Mouse (Mus musculus) mesoderm, embryonic 11.5 days (tissue): ENCODE data around the gene Lst1.

Experiments used
- DNase-seq: peaks from one replicate; pipeline ENCODE4 v3.0.0-alpha.2; 2012; ENCODE audit warnings: low read depth, low spot score

Gene Lst1

GRCm38 (mm10) chr17:35159638-35160037, 28.6 kb downstream of the Lst1 start:
- no peak for DNase-seq

DNA sequence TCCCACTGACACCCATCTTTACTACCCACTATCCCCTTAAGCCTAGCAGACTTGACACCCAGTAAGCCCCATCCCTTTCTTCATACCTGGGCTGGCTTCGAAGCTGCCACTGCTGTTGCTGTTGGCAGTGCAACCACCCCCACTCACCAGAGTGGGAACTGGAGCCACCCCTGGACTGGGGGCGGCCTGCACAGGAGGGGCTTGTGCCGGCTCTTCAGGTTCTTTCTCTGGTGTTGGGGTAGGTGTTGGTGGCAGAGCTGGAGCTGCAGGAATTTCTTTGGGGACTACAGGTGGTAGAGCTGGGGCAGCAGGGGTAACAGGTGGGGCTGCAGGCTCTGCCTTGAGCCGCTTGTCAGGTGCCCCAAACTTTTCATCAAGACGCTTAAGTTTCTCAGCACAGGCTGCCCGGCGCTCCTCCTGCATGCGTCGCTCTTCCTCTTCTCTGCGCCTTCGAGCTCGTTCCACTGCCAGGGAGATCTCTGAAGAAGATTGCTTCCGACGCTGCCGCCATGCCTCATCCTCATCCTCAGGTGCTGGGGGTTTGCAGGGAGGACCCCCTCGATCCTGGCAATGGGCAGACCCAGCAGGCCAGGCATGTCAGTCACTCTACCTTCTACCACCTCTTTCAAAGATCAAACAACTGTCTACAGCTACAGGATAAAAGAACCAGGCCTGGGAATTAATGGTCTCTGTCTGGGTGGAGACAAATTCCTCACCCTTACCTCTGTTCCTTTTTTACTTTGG, 29.2 kb downstream of the Lst1 start:
- no peak for DNase-seq

GRCm38 (mm10) chr17:35157661-35158175, 30.5 kb downstream of the Lst1 start:
- no peak for DNase-seq

- DNase-seq, result no peak
Measured at GRCm38 (mm10) chr17:35157254-35157653, 31.0 kb downstream of the Lst1 start.

- no peak for DNase-seq
Measured at GRCm38 (mm10) chr17:35156461-35157200, 31.6 kb downstream of the Lst1 start.

DNA sequence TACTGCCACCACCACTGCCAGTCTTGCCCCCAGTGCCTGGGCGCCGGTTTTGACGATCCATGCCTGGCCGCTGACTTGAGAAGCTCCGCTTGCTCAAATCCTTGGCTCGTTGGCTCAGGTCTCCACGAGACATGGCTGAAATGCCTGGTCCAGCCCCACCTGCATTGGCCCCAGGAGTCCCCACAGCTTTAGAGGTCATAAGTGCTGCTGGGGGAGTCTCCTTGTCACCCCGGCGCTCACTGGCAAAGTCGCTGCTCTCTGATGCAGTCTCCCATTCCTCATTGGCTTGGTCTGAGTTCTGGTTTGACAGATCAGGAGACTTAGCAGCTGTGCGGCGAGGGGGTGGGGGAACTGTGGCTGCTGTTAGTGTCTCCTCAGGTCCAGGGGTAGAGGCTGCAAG, 32.8 kb downstream of the Lst1 start:
- DNase-seq, result no peak

DNA sequence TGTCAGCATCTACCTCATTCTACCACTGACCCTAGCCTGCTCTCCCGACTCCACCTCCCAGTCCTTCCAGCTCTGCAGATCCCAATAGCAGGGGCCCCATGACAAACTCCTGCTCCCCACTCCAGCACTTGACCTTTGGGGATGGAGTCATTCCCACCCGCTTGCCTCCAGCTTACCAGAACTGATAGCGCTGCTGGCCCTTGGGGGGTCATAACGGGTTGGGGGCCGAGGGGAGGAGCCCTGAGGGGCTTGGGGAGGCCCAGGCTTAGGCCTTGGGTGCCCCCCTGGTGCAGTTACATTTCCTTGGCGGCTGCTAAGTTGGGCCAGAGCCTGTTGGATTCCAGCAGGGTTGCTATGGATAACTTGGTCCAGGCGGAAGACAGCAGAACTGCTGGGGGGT, 33.6 kb downstream of the Lst1 start:
- no peak for DNase-seq

DNA sequence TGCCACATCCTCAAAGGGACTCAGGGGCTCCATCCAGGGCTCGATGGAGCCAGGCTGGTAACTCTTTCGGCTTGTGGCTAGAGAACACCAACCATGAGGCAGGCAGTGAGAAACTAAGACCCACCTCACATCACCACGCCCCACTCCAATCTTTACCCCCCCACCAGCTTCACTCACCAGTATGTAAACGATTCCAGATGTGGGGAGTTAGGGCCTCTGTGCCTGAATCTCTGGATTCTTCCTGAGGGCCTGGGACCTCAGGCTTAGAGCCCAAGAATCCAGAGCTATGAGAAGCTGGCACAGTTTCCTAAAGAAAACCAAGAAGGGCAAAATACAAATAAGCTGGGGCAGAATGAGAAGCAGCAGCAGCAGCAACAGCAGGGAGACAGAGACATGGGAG, 34.3 kb downstream of the Lst1 start:
- DNase-seq, result no peak

GRCm38 (mm10) chr17:35153077-35153476, 35.2 kb downstream of the Lst1 start:
- DNase-seq, result no peak

DNA sequence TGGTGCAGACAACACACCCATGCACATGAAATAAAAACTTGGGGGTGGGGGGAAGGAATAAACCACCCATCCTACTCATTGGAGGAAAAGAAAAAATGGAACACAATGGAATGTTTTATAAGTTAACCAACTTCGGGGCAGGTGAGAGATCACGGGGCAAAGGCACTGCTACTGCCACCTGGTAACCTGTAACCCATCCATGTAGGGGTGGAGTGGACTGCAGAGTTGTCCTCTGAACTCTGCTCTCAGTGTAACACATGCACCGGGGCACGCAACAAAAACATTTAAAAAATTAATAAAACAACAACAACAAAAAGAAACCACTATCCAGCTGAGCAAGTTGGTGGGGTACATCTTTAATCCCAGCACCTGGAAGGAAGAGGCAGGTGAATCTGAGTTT, 36.1 kb downstream of the Lst1 start:
- no peak for DNase-seq

DNA sequence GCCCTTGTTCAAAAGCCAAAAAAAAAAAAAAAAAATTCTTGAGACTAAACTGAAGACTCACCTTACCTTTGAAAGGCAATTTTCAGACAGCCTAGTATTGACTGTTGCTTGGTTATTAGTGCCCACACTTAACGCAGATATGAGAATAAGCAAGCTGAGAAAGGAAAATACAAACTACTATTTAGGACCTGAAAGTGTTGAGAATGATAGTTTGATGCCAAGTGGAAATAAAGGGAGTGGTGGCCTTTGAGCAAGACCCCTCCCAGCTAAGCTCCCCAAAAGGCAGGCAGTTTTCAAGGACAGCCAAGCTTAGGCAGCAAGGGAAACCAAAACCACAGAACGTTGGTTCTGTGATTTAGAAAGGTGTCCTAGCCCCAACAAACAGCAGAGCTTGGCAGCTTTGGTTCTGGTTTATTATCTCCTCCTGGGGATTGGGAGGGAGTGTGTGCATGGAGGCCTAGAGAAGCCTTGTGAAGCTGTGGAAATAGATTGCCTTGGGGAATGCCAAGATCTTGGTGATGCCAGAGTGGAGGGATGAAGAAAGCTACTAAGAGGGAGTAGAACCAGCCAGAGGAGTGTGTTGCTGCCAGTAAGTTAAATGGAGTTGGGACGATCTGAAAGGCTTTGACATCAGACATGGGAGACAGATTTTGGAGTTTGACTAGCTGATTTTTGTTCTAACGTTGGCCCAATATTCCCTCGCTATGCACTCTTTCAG, 40.2 kb downstream of the Lst1 start:
- no peak for DNase-seq

- no peak for DNase-seq
Measured at GRCm38 (mm10) chr17:35147348-35147747, 40.9 kb downstream of the Lst1 start.

DNA sequence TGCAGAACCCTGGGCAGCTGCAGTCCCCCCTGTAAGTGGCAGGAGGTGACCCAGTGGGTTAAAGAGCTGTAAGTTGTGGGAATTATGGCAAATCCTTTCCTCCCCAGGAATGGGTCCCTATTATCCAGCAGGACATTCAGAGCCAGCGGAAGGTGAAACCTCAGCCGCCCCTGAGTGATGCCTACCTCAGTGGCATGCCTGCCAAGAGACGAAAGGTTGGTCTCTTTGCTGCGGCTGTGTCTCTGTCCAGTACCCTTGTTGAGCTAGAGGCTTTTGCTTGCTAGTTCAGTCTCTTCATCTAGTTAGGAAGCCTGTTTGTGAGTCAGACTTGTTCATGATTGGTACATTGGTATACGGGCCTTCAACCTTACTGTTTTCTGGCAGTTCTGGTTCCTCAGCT, 42.1 kb downstream of the Lst1 start:
- DNase-seq, result no peak

- no peak for DNase-seq
Measured at GRCm38 (mm10) chr17:35141971-35142370, 46.3 kb downstream of the Lst1 start.

DNA sequence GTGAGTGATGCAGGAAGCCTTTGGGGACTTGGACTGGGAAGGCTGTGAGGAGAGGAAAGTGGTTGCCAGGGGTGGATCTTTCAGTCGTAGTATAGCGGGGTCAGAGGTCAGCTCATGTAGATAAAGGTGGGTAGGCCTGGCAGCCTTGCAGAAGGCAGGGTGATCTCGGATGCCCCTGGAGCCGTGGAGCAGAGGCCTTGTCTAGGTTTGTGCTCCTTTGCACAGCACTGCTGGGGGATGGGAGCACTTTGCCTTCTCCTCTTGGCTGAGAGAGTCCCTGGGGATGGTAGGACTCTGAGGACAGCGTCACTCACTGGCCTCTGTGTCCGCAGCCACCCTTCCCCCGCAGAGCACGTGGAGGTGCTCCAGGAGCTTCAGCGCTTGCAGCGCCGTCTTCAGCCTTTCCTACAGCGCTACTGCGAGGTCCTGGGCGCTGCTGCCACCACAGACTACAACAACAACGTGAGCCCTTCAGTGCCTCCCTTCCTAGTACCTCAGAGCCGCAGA, 47.7 kb downstream of the Lst1 start:
- DNase-seq, result no peak

DNA sequence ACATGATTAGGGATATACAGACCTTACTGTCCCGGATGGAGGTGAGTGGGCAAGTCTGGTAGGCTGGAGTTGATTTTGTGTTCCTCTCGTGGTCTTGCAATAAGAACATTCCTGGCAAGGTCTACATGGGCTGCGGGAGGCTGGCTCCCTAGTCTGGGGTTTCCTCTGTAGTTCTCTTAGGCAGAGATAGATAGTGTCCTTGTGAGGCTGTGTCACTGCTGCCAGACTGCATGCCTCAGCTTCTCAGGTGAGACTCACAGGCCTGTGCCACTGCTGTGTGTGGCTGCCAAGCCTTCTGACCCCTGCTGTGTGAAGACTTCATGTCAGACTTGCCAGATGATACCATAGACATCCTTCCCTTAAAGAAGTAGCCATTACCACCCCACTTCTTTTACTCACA, 49.0 kb downstream of the Lst1 start:
- no peak for DNase-seq

GRCm38 (mm10) chr17:35135591-35136320, 52.5 kb downstream of the Lst1 start:
- peak; percentile 83 for DNase-seq
